Mouse (Mus musculus) retina, embryonic 14.5 days (tissue): ENCODE measurements around the gene Vmn1r137.
"Not testable (repeated sequence)": the region's sequence is repeated elsewhere in the genome, so short reads cannot be mapped to it uniquely, and the experiment has no call there.

Experiments used
- DNase-seq: peaks from one replicate; pipeline ENCODE4 v3.0.0-alpha.2; 2015; ENCODE audit warnings: low spot score

Gene Vmn1r137

GRCm38 (mm10) chr7:21994287-21994686, at the start of gene Vmn1r137:
TSS of gene Vmn1r137 (plus strand) at chr7:21994587.
- not testable (repeated sequence) for DNase-seq

GRCm38 (mm10) chr7:22028797-22029196, 34.4 kb downstream of the Vmn1r137 start, which contains the start of gene Vmn1r138:
TSS of gene Vmn1r138 (minus strand) at chr7:22028897.
- not testable (repeated sequence) for DNase-seq
